Mouse (Mus musculus): ENCODE data around the gene Col25a1. TPM values are rescaled to one million over a fixed set of nuclear protein-coding genes. Genes with fewer than 3 reads are reported as not detected.

Gene Col25a1
- total RNA-seq, 2 experiments from 2014 or later: 1.7 to 1.8 TPM

- DNase-seq: no peak
These were observed 450.3 kb downstream of the Col25a1 start for GRCm38 (mm10) chr3:130581577-130581976.

- DNase-seq: no peak
These were observed 451.8 kb downstream of the Col25a1 start for GRCm38 (mm10) chr3:130582903-130583664.

GRCm38 (mm10) chr3:130584007-130584406, 452.7 kb downstream of the Col25a1 start:
- DNase-seq: no peak

- DNase-seq: no peak
These were observed 463.7 kb downstream of the Col25a1 start for GRCm38 (mm10) chr3:130595050-130595449.

- no peak for DNase-seq
These were observed 470.2 kb downstream of the Col25a1 start for GRCm38 (mm10) chr3:130601491-130601890.

GRCm38 (mm10) chr3:130607924-130608323, 476.6 kb downstream of the Col25a1 start:
- no peak for DNase-seq

GRCm38 (mm10) chr3:130614444-130614843, 483.1 kb downstream of the Col25a1 start:
- DNase-seq: no peak

GRCm38 (mm10) chr3:130615625-130616024, 484.3 kb downstream of the Col25a1 start:
- no peak for DNase-seq

GRCm38 (mm10) chr3:130617439-130617898, 486.2 kb downstream of the Col25a1 start, which contains the start of gene Etnppl:
TSS of gene Etnppl (plus strand) at chr3:130617448.
- no peak for DNase-seq

- no peak for DNase-seq
These were observed 489.3 kb downstream of the Col25a1 start for GRCm38 (mm10) chr3:130620517-130621146.

GRCm38 (mm10) chr3:130628358-130628757, 497.1 kb downstream of the Col25a1 start:
- DNase-seq: no peak

- no peak for DNase-seq
These were observed 502.6 kb downstream of the Col25a1 start for GRCm38 (mm10) chr3:130633859-130634258.

GRCm38 (mm10) chr3:130646110-130646810, 515.0 kb downstream of the Col25a1 start:
- DNase-seq: no peak

Other genes starting within 250 kb of the Col25a1 start
- gene Casp6, start 230.1 kb upstream of the Col25a1 start, total RNA-seq (2021): 10 to 100 TPM; 22.2 to 23.7 TPM
- gene Mcub, start 161.3 kb upstream of the Col25a1 start, total RNA-seq (2021): 1 to 10 TPM; 1.1 to 1.4 TPM
- gene Sec24b, start 69.9 kb upstream of the Col25a1 start, total RNA-seq (2021): 10 to 100 TPM; 41.4 to 42.0 TPM